Mouse (Mus musculus) liver (tissue): ENCODE results near the gene Map3k14.
"Not testable (repeated sequence)": the region's sequence is repeated elsewhere in the genome, so short reads cannot be mapped to it uniquely, and the experiment has no call there.

Experiments
- DNase-seq: peaks from one replicate; pipeline ENCODE4 v3.0.0-alpha.2; 2020; ENCODE audit warnings: mixed read lengths

The Map3k14 gene

DNA sequence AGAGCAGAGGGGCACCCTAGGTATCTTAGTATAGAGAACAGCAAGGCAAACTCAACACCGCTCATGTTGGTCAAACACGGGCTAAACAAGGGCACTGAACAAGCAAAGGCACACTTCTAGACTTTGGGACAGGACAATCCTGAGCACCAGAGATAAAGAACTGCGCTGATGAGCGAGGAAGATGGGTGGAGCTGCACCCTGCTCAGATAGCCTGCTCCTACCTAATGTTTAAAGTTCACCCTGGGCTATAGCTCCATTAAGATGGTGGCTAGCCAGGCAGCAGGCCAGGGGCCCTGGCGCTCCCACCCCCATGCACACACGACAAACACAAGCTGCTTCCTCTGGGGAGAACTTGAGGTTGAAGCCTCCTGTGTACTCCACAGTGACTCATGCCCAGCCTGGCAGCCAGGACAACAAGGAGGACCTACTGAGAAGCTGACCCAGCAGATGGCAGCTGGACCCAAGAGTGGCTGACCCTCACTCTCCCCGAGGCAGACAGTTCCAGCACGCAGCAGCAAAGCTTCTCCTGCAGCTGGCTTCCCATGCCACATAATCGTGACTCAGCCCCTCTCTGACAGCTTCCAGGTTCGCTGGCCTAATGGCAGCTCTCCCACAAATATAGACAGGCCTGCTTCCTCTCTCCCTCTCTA lies 21.1 kb downstream of the Map3k14 start:
- no peak for DNase-seq

DNA sequence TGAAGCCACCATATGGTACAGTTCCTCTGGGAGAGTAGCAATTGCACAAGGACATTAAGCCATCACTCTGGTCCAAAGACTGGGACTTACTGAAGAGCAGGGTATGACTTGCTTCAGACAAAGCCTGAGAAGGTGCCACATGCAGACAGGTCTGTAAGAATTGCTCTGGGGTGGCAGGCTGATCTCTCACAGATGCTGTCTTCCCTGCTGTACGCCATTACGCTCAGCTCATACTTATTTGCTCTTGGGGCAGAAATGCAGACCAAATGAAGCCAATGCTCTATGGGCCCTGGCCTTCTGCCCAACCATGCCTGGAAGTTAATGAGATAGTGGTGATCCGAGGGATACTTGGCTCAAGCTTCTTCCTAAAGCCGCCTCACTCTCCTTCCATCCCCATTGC lies 22.4 kb downstream of the Map3k14 start:
- DNase-seq, result no peak

DNA sequence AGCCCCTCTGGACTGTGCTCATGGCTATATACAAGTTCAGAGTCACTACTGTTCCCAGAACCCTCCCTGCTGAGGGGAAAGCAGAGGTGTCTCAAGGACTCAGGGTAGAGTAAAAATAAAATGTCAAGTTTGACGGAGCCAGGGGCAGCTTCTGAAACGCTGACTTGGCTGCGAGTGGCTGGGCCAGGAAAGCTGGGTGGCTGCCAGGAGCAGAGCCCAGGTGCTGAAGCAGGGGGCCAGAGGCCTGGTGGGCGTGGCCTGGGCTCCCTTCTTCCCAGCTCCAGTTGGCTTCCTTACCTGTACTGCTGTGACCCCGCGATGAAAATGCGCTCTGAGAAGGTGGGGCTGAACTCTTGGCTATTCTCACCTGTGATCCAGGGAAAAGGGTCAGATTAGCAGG lies 26.5 kb downstream of the Map3k14 start:
- no peak for DNase-seq

DNA sequence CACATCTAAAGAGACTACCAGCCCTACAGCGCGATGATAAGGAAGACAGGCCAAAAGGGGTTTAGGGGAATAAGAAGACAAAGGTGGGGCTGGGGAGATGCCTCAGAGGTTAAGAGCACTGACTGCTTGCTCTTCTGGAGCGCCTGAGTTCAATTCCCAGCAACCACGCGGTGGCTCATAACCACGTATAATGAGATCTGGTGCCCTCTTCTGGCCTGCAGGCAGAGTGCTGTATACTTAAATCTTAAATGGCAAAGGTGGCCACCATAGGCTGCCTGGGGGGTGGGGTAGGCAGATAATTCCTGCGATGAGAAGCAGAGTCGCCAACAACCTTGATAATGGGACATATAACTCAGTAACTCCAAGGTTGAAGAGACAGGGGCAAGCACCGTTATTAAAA lies 29.5 kb downstream of the Map3k14 start:
- no peak for DNase-seq

DNA sequence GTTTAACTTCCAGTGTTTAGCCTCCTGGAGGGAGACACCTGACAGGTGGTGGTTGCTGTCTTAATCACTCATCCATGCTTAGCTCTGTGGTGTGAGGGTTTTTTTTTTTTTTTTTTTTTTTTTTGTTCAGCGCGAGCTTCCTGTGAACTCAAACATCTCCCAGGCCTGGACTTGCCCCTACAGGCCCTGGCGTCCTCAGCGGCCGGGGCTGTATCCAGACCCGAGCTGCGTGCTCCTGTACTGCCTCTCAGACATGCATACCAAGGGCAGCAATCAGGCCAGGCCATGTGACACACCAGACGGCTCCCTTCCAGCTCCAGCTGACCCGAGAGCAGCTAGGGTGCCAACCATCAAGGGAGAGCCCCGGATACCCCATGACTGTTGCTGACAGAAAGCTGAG lies 30.4 kb downstream of the Map3k14 start:
- DNase-seq, result no peak

DNA sequence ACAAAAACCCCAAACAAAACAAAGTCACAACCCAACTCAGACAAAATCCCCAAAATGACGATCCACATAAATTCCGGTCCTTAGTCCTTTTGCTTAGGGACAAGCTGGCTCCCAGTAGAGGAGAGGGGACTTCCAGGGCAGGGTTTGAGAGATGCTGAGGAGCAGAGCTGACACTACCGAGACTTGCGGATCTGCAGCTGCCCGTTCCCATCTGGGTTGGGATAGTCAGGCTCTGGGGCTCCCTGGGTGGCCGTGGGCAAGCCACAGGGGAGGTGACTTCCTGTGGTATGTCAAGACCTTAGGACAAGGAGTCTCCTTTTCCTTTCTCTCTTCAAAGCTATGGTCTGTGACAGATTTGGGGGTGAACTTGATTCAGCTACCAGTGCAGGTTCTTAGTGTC lies 30.8 kb downstream of the Map3k14 start:
- no peak for DNase-seq

DNA sequence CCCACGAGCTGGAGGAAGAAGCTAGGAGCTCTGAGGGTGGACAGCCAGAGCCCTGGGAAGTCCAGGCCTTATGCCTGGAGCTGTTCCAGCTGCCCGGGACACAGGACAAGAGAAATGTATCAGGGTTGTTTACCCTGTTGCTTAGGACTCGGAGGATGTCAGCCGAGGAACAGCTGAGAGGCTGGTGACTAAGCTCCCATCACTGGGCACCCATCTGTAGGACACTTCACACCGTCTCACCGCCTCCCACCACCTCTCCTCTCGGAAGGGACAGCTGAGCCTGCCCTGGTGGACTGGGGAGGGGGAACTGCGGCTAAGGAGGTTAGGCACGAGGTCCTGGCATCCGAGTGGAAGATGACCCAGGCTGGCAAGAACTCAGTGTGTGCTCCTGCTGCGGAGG lies 31.6 kb downstream of the Map3k14 start:
- DNase-seq, result no peak

DNA sequence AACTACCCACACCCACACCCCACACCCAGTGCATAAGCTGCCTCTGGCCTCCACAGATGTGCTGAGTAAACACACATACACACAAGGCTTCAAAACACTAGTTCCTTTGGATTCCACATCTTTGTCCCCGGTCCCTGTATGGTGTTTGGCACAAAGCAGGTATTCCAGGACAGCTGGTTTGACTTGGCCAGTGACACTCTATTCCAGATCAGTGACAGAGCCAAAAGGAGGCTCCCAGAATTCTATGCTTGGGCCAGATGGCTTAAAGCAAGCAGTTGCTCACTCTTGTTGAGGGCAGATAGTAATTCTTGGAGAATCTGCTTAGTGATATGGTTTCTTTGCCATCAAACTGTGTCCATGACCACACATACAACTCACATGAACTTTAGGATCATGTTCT lies 32.8 kb downstream of the Map3k14 start:
- no peak for DNase-seq

DNA sequence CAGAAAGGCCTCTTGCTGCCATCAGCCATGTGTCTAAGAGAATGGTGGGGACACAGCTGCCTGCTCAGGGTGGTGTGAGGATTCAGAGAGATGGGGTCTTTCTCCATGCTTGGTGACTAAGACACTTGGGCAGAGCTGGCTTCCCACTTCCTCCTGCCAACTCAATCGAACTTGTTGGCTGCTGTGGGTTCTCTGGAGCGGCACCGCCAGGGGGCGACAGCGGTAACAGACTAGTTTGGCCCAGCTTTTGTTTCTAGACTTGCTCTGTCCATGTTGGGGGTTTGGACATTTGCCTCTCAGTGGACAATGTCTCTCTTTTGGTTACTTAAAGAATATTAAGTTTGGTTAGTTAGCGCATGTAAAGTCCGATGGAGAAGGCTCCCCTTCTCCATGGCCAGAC lies 34.3 kb downstream of the Map3k14 start:
- DNase-seq, result peak; percentile 74

DNA sequence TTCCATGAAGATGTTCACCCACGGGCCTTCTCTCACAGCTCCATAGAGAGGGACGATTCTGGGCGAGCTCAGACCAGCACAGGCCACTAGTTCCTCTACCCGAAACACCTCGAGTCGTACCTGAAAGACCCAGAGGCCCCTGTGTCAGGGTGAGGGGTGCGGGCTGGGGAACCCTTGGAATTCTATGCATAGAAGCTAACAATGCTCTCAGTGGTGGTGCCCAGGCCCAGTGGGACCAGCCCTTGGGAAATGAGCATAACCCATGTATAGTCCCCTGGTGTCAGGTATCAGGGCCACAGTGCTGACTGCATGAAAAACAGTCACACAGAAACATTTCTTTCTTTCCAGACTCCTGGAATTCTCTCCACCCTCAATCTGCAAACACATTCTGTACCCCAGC lies 35.9 kb downstream of the Map3k14 start:
- DNase-seq, result no peak

DNA sequence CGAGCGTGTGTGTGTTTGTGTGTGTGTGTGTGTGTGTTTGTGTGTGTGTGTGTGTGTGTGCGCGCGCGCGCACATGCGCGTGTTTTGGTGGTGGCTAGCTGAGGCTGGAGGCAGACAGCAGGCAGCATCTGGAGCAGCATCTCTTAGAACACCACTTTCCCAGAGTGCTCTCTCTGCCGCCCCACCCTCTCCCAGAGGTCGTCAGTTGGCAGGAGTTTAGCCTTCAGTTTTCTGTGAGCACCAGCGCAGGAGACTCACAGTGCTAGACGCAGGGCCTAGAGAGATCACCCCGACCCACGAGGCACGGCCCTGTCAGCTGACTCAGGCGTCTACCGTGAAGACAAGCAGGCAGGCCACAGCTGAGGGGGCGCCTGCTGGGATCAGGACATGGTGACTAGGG lies 36.6 kb downstream of the Map3k14 start:
- no peak for DNase-seq

DNA sequence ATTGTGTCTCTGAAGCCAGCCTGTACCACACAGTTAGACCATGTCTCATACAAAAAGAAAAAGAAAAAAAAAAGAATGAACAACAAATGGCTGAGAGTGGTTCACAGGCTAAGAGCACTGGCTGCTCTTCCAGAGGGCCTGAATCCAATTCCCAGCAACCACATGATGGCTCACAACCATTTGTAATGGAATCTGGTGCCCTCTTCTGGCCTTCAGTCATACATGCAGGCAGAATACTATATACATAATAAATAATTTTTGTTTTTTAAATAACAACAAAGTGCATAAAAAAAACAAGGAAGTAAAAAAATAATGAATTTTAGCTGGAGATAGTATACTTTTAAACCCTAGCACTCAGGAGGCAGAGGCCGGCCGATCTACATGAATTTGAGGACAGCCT lies 37.7 kb downstream of the Map3k14 start:
- DNase-seq, result no peak

DNA sequence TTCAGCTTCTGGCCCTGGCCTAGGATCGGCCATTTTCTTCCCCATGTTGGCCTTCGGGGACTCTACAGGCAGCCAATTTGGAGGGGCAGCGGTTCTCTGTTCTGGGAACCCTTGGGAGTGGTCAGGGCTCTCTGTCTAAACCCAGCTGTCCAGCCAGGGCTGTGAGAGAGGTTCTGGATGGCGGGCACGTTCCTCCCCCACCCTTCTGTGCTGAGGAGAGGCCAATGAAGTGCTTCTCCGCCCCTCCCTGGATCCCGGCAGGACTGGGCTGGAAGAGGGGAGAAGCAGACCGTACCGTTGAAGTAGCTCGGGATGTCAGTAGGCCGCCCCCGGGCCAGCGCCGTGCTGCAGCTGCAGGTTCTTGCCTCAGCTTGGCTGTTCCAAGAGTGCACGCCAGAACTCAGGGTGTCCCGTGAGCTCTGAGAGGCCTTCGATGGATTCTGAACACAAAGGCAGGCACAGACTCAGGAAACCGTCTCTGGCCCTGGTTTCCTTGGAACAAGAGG lies 43.3 kb downstream of the Map3k14 start:
- DNase-seq, result no peak

DNA sequence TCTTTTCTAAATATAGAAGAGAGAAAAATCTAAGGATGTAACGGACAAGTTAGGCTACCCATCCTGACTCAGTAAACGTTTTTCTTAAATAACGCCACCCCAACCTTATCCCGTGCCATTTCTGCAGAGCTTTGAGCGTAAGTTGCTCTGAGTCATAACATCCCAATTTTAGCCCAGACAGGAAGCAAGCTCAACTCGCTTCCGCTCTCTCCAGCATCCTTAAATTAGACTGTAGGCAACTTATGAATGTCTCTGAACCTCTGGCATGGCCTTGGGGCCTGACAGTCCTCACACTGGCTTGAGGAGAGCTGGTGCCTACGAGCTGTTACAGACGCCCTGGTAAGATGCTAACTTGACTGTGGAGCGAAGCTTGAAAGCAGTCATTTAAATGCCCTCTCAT lies 43.8 kb downstream of the Map3k14 start:
- DNase-seq, result no peak

DNA sequence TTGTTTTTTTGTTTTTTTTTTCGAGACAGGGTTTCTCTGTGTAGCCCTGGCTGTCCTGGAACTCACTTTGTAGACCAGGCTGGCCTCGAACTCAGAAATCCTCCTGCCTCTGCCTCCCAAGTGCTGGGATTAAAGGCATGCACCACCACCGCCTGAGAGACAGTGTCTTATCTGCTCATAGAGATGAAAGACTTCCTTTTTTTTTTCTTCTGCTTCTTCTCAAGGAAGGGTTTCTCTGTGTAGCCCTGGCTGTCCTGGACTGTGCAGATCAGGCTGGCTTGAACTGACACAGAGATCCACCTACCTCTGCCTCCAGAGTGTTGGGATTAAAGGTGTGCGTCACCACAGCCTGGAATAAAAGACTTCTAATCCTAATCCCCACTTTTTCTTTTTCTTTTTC lies 44.6 kb downstream of the Map3k14 start:
- DNase-seq, result not testable (repeated sequence)

DNA sequence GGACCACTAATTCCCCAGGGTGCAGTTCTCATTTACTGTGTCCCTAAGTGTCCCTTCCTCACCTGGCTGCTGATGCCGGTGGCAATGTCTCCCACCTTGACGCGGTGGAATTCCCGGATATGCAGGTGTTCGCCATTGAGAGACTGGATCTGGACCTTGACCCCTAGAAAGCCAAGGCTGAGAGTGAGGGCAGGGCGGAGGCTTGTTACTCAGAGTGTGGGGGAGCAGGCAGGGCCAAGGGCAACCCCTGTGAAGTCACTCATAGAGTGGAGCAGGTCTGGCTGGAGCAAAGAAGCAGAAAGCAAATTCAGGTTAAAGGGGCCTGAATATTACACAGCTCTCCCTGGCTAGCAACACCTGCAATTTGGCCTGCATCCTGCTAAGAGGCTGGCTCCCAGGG lies 45.8 kb downstream of the Map3k14 start:
- no peak for DNase-seq

DNA sequence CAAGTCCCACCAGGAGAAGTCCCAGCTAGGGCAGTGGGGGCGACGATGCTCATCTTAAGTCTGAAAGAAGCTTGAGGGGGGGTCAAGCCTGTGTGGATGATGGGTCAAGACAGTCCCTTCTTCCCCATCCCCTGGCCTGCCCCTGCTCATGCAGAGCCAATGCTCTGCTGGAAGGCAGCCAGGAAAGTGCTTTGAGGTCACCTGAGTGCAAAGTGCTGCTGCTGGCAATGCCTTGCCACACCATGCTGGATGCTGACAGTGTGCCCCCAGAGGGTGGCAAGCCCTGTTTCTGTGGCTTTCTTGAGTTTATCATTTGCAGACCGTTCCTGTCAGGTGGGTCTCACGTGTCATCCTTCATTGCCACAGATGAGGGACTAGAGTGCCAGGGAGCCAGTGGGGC lies 47.3 kb downstream of the Map3k14 start:
- DNase-seq, result no peak

DNA sequence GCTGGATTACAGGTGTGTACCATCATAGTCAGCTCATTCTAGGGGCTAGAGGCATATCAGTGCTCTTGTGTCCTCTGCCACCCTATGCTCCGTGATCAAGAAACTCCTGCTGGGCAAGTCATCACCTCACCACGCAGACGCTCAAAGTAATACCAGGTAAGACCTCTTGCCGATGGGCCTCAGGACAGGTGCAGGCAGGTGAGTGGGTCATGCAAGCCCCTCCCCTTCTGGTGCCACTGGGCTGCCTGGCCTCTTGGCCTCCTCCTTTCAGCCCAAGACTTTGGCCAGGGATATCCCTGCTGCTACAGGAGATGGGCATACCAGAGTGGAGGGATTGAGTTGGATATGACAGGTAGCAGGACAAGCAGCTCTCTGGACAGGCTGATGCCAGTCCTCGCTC lies 48.0 kb downstream of the Map3k14 start:
- DNase-seq, result no peak

DNA sequence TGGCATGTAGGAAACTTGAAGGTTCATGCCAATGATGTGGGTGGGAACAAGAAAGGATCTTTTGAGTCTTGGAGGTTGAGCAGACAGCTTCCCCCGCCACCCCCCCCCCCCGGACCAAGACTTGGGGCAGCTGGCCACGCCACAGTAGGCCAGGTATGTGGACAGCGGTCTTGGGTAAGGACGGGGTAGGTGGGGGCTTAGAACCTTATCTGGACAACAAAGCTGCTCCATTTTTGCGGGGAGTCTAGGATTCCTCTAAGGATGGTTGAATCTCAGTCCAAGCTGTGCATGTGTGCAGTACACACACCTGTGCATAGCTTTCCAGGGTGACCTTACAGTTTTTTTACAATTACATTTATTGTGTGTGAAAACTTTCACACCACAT lies 48.8 kb downstream of the Map3k14 start:
- DNase-seq, result no peak

DNA sequence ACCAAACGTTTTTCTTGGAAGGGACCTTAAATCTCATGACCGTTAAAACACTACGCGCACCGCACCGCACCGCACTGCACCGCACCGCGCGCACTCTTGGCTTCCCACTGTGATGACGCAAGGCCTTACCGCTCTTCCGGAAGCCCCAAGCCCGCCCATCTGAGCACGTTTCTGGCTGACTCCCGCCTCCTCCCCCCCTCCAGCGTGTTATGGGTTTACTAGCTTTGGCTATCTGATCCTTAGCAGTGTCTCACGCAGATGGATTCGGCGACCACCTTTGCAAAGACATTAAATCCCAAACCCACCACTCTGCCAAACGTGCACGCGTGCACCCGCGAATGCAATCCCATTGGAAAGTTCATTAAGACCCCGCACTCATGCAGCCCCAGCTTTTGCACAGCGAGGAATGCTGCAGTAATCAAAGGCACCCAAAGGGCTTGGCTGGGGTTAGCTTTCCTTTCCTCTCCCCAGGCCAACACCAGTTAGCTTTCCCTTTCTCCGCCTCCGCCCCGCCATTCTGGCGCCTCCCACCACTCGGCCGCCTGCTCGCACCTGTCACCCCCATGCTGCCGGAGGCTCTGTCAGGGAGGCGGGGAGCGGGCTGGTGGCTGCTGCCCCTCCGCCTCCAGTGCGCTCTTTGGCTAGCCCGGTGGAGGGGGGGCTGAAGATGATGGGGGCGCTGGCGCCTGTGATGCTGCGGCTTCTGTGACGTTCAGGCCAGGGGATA lies 49.3 kb downstream of the Map3k14 start, which contains the start of gene Spata32:
Gene Spata32 (minus strand): TSS at position 643 of the 727 bp plus-strand sequence.
- peak; percentile 63 for DNase-seq

DNA sequence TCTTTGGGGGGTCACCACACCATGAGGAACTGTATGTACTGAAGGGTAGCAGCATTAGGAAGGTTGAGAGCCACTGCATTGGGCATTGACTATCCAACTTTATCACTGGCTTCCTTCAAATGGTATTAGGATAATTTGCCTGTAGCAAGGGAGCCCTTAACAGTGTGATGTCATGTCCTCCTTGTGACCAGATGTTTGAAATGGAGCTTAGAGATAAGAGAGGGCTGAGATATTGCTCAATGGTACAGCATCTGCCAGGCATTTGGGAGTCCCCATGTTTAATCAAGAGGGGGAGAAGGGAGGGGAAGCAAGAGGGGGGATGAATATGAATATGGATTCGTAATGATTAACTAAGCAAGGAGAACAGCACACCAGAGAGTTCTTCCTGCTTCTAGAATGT lies 51.9 kb downstream of the Map3k14 start:
- DNase-seq, result no peak

DNA sequence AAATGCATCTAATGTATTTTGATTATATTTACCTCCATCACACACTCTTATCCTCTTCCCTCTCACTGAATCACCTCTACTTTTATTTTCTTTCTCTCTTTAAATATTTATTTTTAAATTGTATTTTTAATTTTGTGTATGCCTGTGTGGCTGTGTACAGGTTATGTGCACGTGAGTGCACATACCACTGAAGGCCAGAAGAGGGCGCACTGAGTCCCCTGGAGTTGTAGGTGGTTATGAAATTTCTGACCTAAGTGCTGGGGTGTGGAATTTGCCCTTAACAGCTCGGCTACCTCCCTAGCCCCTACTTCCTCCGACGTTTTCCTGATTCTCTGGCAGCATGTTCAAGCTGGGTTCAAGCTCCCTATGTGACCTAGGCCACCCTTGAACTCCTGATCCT lies 53.6 kb downstream of the Map3k14 start:
- no peak for DNase-seq

DNA sequence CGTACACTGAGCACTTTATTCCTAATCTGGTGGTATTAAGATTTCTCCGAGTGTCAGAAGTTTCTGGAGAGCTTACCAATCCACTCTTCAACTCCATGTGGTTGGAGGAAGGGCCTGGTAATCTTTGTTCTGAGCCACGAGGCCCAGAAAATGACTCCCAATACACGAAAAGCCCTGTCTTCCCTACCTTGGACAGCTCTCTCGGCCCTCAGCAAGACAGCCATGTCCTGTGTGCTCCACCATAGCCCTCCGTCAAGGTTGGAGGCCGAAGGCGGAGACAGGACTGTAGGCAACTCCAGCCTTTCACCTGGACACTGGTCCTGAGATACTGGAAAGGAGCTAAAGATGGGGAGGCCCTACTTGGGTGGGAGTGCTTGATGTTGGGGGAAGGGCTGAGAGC lies 57.0 kb downstream of the Map3k14 start:
- DNase-seq, result no peak

DNA sequence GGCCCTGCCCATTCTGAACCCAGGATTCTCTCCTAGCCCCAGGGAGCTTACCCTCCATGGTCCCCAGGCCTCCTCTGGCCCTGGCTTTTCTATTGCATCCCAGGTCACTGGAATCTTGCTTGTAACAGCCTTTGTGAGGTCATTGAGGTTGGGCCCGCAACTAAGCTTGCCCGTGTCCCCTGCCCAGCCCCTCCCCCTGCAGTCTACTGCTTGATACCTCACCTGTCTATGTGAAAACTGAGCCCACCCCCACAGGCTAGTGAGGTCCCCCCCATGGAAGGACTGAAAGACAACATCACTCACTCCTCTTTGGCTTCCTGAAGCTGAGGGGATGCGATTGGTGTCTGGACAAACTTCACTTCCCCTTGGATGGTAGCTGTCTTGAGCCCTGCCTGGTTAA lies 58.8 kb downstream of the Map3k14 start, which contains the start of gene 1700023F06Rik:
Gene 1700023F06Rik (minus strand): TSS at position 101 of the 400 bp plus-strand sequence.
- no peak for DNase-seq

DNA sequence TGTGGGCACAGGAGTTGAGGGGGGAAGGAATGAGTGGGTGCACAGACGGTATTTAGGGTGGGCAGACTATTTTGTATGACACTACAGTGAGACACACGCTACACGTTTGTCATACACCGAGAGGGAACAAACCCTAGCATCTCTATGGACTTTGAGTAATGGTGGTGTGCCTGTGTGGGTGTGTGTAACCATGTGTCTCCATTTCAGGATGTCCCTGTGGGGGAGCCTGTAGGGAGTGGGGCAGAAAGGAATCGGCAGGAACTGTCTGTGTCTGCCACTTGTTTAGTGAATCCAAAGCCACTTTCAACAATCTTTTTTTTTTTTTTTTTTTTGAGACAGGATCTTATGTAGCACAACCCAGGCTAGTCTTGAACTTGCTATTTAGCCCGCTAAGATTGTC lies 61.1 kb downstream of the Map3k14 start:
- DNase-seq, result no peak
